Mouse (Mus musculus): ENCODE measurements around the gene Krtcap2. TPM values are rescaled to one million over a fixed set of nuclear protein-coding genes. Genes with fewer than 3 reads are reported as not detected.

The Krtcap2 gene
- total and polyA plus RNA-seq, 3 experiments = 143 to 230 (median 180) TPM

GRCm38 (mm10) chr3:89259076-89259475, 13.3 kb downstream of the Krtcap2 start, which contains the start of gene Dpm3:
Dpm3 (plus strand) TSS chr3:89259358.
- in situ Hi-C loops (cut with MboI; ENCODE audit: low pct_ligation_motif_present, low pct_unique_long_range_greater_than_20kb, low sequenced_read_pairs) = no loop called here
- Histone ChIP-seq H3K27me3 (replicated peaks) (peaks cover 2% of the 10 kb centered on the region), H3K9me3 (replicated peaks; ENCODE audit: low read length) (peaks cover 2% of the 10 kb centered on the region), H3K79me2 (replicated peaks; ENCODE audit: control insufficient read depth, extremely low read depth, insufficient read depth, poor library complexity, severe bottlenecking) (no peaks in the 10 kb centered on the region), H3K4me1 (ENCODE audit: control insufficient read depth in 1 of 2, insufficient read depth in 2 of 2) (peaks cover 6 to 19% of the 10 kb centered on the region in 2 experiments), H3K36me3 (replicated peaks in 1 of 2; ENCODE audit: control insufficient read depth in 1 of 2, insufficient read depth in 1 of 2, low read length in 1 of 2) (no peaks in the 10 kb centered on the region), H3K4me3 (replicated peaks in 1 of 3; ENCODE audit: low read depth in 2 of 3, low read length in 2 of 3, poor library complexity in 1 of 3) (no peak within 1 kb of the TSS), H3K27ac (ENCODE audit: insufficient read depth, low read depth) (no peak within 1 kb of the TSS), H3K4me2 (ENCODE audit: insufficient read depth, low read depth, poor library complexity, severe bottlenecking) (peak within 1 kb of the TSS; percentile 81; the same call in 1 of the 2 replicates), H3K9ac (ENCODE audit: insufficient read depth, low read depth) (no peak within 1 kb of the TSS)
- TF ChIP-seq ZNF384 (IDR thresholded peaks at IDR 0.05; ENCODE audit: low read depth, low read length) = no peak
- no peak for TF ChIP-seq GABPA (IDR thresholded peaks at IDR 0.05; ENCODE audit: insufficient replicate concordance, low read depth, low read length)
- no peak for TF ChIP-seq USF2 (conservative IDR thresholded peaks at IDR 0.05; ENCODE audit: low read depth, low read length)
- TF ChIP-seq BHLHE40 (IDR thresholded peaks at IDR 0.05; ENCODE audit: low read depth, low read length) = no peak
- TF ChIP-seq IRF4 (IDR thresholded peaks at IDR 0.05; ENCODE audit: low read depth, low read length) = no peak
- TF ChIP-seq MAFK (IDR thresholded peaks at IDR 0.05; ENCODE audit: insufficient replicate concordance, low read length) = no peak
- no peak for TF ChIP-seq SIN3A (IDR thresholded peaks at IDR 0.05; ENCODE audit: low read length)
- no peak for TF ChIP-seq MAZ (IDR thresholded peaks at IDR 0.05; ENCODE audit: low read depth, low read length)
- no peak for TF ChIP-seq HCFC1 (IDR thresholded peaks at IDR 0.05; ENCODE audit: low read depth, low read length)
- no peak for TF ChIP-seq ZMIZ1 (IDR thresholded peaks at IDR 0.05; ENCODE audit: low read depth, low read length)
- dilution Hi-C loops (cut with MboI; ENCODE audit: extremely low pct_ligation_motif_present, extremely low pct_unique_long_range_greater_than_20kb, low sequenced_read_pairs) = no loop called here
- DNase-seq (ENCODE audit: extremely low read depth) = no peak

GRCm38 (mm10) chr3:89260211-89260610, 14.4 kb downstream of the Krtcap2 start:
- Histone ChIP-seq H3K79me2 (replicated peaks; ENCODE audit: control insufficient read depth, extremely low read depth, insufficient read depth, poor library complexity, severe bottlenecking) (no peaks in the 10 kb centered on the region), H3K27ac (ENCODE audit: insufficient read depth, low read depth) (no peak overlapping the region), H3K4me3 (replicated peaks in 1 of 3; ENCODE audit: low read depth in 2 of 3, low read length in 2 of 3, poor library complexity in 1 of 3) (no peak overlapping the region), H3K9me3 (replicated peaks; ENCODE audit: low read length) (no peaks in the 10 kb centered on the region), H3K4me1 (ENCODE audit: control insufficient read depth in 1 of 2, insufficient read depth in 2 of 2) (peaks cover 6 to 19% of the 10 kb centered on the region in 2 experiments), H3K9ac (ENCODE audit: insufficient read depth, low read depth) (no peak overlapping the region), H3K4me2 (ENCODE audit: insufficient read depth, low read depth, poor library complexity, severe bottlenecking) (peak overlapping the region; percentile 81), H3K27me3 (replicated peaks) (peaks cover 3% of the 10 kb centered on the region), H3K36me3 (replicated peaks in 1 of 2; ENCODE audit: control insufficient read depth in 1 of 2, insufficient read depth in 1 of 2, low read length in 1 of 2) (no peaks in the 10 kb centered on the region)
- dilution Hi-C loops (cut with MboI; ENCODE audit: extremely low pct_ligation_motif_present, extremely low pct_unique_long_range_greater_than_20kb, low sequenced_read_pairs) (no loop called here), in situ Hi-C loops (cut with MboI; ENCODE audit: low pct_ligation_motif_present, low pct_unique_long_range_greater_than_20kb, low sequenced_read_pairs) (no loop called here)
- no peak for DNase-seq (ENCODE audit: extremely low read depth)
- TF ChIP-seq MAX (IDR thresholded peaks at IDR 0.05; ENCODE audit: low read length) (no peak), ELF1 (IDR thresholded peaks at IDR 0.05; ENCODE audit: low read depth, low read length) (no peak), IRF4 (IDR thresholded peaks at IDR 0.05; ENCODE audit: low read depth, low read length) (0 out of 2 replicates have a peak, but pooled peaks have one; percentile 28), POLR2AphosphoS2 (IDR thresholded peaks at IDR 0.05; ENCODE audit: low read depth, low read length) (no peak), POLR2A (IDR thresholded peaks at IDR 0.05; ENCODE audit: low read depth, low read length) (no peak), GABPA (IDR thresholded peaks at IDR 0.05; ENCODE audit: insufficient replicate concordance, low read depth, low read length) (no peak), MYC (IDR thresholded peaks at IDR 0.05; ENCODE audit: low read depth, low read length) (no peak), ETS1 (conservative IDR thresholded peaks at IDR 0.05; ENCODE audit: low read depth, low read length) (0 out of 2 replicates have a peak, but pooled peaks have one; percentile 10), EP300 (IDR thresholded peaks at IDR 0.05; ENCODE audit: low read length) (peak; percentile 49; the same call in 1 of the 2 replicates), KAT2A (IDR thresholded peaks at IDR 0.05; ENCODE audit: insufficient replicate concordance, low read length) (no peak), MAFK (IDR thresholded peaks at IDR 0.05; ENCODE audit: insufficient replicate concordance, low read length) (no peak), RAD21 (IDR thresholded peaks at IDR 0.05; ENCODE audit: low read depth, low read length) (no peak), MAZ (IDR thresholded peaks at IDR 0.05; ENCODE audit: low read depth, low read length) (0 out of 2 replicates have a peak, but pooled peaks have one; percentile 51), JUND (conservative IDR thresholded peaks at IDR 0.05; ENCODE audit: low read depth, low read length) (no peak), ZNF384 (IDR thresholded peaks at IDR 0.05; ENCODE audit: low read depth, low read length) (peak; percentile 55; the same call in 1 of the 2 replicates), MXI1 (IDR thresholded peaks at IDR 0.05; ENCODE audit: low read depth, low read length) (no peak), NRF1 (IDR thresholded peaks at IDR 0.05; ENCODE audit: low read depth, low read length) (no peak), MEF2A (IDR thresholded peaks at IDR 0.05; ENCODE audit: borderline replicate concordance, low read depth, low read length) (no peak), ZC3H11A (IDR thresholded peaks at IDR 0.05; ENCODE audit: low read depth, low read length) (no peak)

All from CH12.LX (cell line).